Mouse (Mus musculus) thymus, postnatal 25 days (tissue): ENCODE measurements around the gene Peli2.

Experiments
- DNase-seq: peaks from one replicate; pipeline ENCODE4 v3.0.0; 2022

The Peli2 gene

GRCm38 (mm10) chr14:48226759-48227158 lies 106.1 kb downstream of the Peli2 start:
- DNase-seq, result no peak

DNA sequence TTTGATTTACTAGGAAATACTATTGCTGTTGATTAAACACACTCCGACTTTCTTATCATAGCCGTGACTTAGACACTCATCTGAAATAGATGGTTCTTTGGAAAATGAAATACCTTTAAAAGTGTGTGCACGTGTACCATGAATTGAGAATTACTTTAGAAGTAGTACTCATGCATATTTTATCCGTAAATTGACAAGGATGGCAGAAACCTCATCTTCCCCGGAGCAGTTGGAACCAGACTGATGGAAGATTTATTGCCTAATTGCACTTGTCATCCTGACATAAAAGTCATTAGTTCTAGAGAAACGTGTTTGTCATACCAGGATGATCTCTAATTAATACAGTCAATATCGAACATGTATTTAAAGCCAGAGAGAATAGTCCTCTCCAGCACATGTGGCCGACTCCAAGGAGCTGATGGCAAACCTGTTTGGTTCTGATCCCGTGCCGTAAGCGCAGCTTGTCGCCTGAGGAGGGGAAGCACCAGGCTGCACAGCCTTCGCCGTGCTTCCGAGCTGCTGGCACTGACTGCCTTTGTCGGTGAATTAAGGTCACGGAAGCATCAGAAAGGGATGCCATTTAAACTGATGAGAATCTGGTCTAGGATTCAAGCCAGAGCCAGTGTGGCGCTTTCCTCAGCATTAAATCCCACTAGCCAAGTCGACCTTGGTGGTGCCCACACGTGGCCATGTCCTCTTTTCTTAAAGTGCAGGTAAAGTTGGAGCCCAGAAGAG lies 114.3 kb downstream of the Peli2 start:
- DNase-seq, result no peak

DNA sequence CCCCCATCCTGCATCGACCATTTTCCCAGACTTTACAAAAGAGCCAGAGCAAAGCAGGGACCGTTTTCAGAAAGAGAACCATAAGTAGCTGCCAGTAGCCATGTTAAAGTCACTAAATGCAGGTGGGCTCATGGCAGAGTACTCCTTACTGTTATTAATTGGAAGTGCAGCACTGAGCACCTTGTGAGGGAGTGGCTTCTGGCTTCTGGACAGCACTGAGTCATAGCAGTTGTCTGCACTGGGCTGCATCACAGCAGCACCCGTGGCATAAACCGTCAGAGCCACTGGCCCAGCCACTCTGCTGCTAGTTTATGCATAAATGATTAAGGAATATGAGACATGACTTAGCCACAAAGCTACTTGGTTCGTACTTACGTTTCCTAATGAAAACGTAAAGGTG lies 120.7 kb downstream of the Peli2 start:
- DNase-seq, result no peak

GRCm38 (mm10) chr14:48246236-48246635 lies 125.6 kb downstream of the Peli2 start:
- peak; percentile 63 for DNase-seq

DNA sequence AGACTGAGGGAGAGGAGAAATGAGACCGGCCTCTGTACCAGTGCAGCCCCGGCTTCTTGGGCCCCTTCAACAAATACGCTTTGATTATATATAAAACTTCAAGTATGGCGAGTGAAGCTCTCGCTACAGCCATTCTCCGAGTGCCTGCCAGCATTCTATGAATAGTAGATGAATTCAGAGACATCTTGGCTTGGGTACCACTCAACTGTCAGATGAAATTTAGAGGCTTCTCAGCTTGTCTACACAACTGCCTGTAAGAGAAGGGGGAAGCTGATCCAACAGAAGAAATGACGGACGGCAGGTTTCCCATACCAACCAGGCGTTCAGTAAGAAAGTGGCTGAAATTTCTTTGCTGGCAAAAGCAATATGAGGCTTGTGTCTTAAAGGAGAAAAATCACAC lies 126.3 kb downstream of the Peli2 start:
- no peak for DNase-seq

DNA sequence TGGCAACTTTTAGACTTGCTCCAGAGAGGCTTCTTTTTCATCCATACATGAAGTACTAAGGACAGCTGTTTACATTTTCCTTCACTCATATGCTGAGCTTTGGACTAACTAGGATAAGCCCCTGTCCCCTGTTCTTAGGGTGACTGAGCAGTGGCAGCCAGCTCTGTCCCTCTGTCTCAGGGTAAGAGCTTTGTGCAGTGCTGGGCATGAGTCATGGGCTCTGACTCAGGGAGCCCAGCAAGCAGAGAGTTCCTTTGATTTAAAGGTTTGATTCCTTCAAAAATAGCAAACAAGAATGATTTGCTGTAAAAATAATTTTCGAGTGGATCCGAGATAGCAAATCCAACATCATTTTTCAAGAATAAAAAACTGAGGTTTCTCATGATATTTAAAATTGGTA lies 128.8 kb downstream of the Peli2 start:
- no peak for DNase-seq

- no peak for DNase-seq
These were observed 129.3 kb downstream of the Peli2 start for GRCm38 (mm10) chr14:48249909-48250308.

DNA sequence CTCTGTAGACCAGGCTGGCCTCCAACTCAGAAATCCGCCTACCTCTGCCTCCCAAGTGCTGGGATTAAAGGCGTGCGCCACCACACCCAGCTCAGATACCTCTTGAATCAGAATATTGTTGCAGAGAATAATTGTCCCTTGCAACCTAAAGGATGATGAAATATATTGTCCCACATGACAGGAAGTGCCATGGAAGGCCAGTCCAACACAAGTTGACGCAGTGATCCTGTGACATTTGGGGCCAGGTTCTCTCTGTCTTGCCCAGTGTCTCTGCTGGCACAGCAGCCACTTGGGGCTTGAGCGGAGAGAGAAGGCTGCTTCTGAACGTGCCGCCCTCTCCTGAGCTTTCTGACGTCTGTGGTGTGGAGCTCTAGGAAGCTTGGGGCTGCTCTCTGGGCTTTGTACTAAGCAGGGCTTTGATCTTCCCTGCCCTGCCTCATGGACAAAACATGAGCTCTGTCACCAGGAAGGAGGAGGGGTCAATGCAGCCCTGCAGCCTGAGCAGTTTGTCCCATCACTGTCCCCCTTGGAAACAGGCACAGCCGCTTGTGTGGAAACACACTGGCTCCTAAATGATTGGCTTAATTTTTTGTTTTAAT lies 130.9 kb downstream of the Peli2 start:
- DNase-seq, result no peak

DNA sequence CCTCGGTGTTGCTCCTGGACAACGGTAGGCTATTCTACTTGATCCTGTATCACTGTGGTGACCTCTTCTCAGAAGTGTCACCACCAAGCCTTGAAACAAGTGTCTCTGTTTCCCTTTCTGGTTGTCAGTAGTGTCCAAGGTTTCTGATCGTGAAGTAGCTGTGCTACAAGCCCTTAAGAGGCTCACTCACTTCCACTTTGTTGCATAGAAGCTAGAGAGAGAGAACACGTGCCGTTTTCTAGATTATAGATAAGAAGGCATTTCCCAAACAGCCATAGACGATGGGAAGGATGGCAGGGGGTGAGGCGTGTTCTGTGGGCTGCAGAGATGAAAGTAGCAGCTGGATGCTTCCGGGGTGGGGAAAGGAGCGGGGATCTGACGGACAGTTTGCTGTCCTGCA lies 132.6 kb downstream of the Peli2 start:
- peak; percentile 14 for DNase-seq

DNA sequence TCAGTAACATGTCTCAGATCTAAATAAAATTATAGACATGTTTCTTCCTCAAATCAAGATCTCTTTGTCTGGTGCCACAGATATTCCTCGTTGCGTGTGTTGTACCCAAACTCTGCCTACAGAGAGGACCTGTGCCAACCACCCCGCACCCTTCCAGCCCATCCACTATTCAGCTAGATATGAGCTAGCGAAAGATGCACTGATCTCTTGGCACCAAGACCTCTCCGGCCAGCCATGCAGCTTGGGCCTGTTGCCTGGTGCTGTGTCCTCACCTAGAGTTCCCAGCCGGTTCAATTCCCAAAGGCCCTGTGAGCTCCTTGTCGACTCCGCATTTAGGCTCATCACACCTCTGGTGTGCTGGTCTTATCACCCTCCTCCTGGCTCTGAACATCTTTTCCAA lies 134.1 kb downstream of the Peli2 start:
- no peak for DNase-seq

DNA sequence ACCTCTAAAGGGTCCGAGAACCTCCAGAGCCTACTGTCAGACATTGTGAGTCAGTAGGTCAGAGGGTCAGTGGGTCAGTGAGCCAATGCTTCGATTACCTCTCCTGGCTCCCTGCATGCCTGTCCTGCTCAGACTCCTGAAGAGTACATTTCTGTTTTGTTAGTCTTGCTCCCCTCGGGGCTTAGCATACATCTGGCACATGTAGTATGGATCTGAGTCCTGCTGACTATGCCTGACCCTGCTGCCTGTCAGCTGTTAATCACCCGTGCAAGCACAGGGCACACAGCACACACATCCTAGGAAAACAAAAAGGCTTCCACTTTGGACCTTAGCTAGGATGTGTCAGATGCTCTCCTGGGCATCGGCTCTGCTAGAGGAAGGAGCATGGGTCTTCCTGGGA lies 134.7 kb downstream of the Peli2 start:
- DNase-seq, result no peak

DNA sequence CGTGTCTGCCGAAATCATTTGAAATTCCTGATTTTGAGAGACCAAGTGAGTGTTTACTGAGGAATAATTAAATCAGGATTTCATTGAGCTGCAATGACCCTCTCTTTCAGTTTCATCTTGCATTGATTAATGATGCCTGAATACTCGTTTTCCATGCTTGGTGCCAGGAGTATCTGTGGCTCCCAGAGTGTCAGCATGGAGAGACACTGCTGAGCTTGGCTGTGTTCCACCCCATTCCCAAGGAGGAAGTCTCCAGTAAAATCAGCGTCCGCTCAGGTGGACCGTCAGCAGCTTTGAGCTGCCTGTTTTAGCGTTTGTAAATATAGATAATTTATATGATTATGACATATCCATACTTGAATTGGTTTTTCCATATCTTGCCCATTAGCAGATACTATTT lies 137.1 kb downstream of the Peli2 start:
- no peak for DNase-seq

- peak; percentile 59 for DNase-seq
These were observed 138.2 kb downstream of the Peli2 start for GRCm38 (mm10) chr14:48258696-48259366.

GRCm38 (mm10) chr14:48263146-48263545 lies 142.5 kb downstream of the Peli2 start:
- DNase-seq, result no peak

GRCm38 (mm10) chr14:48266710-48267109 lies 146.1 kb downstream of the Peli2 start:
- peak; percentile 50 for DNase-seq

DNA sequence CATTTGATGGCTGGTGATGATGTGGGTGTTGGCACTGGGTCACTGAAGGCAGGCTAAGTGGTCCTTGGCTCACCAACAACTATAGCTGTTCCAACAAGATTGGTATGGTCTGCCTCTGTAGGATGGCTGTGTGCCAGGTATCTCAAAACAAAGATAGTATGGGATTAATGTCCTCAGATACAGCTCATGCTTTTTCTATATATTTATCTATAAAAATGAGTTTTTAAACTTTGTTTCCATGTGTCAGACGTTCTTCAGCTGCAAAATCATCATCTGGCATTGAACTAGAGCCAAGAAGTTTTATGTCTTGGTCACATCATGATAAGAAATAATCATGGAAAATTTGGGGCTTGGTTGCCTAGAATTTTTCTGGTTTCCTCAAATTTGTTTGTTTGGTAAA lies 157.7 kb downstream of the Peli2 start:
- DNase-seq, result no peak

DNA sequence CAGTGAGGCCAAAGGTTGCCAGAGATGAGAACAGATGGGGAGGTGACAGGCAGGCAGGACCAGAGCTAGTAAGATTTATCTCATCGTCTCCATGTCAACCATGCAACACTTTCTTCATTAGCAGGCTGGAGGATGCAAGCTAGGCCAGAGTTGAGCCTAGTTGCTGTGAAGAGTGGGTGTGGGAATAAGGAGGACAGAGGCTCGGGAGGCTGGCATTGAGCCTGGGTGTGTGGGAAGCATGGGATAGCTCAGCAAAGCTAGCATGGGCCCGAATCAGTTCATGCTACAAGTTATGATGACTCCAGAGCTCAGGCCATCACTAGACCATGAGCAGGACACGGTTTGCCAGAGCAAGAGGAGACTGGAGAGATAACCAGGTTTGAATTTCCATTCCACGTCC lies 166.3 kb downstream of the Peli2 start:
- DNase-seq, result no peak

GRCm38 (mm10) chr14:48287581-48287980 lies 167.0 kb downstream of the Peli2 start:
- DNase-seq, result no peak

GRCm38 (mm10) chr14:48288600-48288999 lies 168.0 kb downstream of the Peli2 start:
- no peak for DNase-seq

DNA sequence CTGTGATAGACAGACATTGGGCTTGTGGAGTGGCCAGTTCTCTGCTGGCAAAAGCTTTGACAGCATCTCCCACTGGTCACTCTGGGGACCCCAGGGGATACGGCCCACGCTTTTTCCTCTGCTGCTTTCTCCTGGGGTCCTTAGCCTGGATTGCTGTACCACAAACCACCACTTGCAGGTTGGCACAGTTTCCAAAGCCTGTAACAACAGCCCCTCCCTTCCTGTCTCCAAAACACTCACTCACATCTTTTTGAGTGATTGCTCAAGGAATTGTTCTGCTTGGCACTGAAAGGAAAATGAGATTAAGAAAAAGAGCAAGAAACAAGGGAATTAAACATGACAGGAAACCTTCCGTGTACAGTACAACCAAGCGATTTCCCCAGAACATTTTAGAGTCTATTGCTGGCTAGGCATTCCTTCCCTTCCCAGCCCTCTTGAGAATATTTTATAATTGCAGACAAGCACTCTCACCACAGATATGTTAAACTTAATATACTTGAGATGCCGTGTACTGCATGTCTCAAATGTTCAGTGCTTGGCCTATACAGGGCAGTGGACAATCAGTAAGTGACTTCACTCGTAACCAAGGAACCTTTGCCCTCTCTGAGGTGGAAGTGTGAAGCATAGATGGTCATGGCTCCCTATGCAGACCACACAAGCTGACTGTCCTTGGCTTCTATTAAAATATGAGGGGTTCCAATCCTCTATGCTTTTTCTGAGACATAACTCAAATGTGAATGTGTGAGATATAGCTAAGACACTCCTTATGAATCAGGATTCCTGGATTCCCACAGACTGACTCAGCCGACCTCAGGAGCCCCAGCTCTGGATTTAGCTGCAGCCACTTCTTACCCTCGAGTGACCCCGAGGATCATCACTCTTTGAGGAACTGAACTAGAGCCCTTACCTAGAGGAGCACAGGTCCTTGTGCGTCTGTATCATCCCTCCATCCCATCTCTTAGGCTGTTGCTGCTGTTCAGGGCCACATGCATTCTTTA lies 169.3 kb downstream of the Peli2 start:
- DNase-seq, result no peak

- no peak for DNase-seq
These were observed 172.9 kb downstream of the Peli2 start for GRCm38 (mm10) chr14:48293498-48293897.

DNA sequence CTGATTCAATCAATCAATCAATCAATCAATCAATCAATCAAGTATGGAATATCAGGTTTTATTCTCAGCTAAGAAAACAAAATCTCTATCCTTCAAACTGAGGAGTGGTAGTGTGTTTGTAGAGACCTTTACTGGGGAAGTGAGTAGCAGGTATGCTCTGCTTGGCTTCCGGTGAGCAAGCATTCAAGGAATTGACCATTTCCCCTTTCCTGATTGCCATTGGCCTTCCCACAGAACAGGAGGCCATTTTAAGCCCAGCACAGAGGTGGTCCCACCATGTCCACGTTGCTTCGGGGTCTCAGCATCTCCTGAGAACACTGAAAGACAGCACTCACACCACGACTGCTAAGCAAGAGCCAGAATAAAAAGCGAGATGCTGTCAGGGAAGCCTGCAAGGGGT lies 174.8 kb downstream of the Peli2 start:
- DNase-seq, result no peak

- no peak for DNase-seq
These were observed 175.2 kb downstream of the Peli2 start for GRCm38 (mm10) chr14:48295815-48296271.
